Mouse (Mus musculus): ENCODE results near the gene Zfp609. TPM values are rescaled to one million over a fixed set of nuclear protein-coding genes. Genes with fewer than 3 reads are reported as not detected.

Zfp609 gene
- total and polyA plus RNA-seq, 2 experiments: 2.8 to 4.4 TPM

- WGBS: 2% methylated on average over 3 of the region's 3 CpGs
- Histone ChIP-seq H3K27me3 (ENCODE audit: control insufficient read depth, insufficient read depth, low read length) (no peaks in the 10 kb centered on the region), H3K4me1 (ENCODE audit: control insufficient read depth, insufficient read depth, low read length) (peaks cover 2% of the 10 kb centered on the region; the same call in 1 of the 2 replicates), H3K9ac (ENCODE audit: low read depth, low read length) (no peak overlapping the region), H3K36me3 (ENCODE audit: control insufficient read depth, insufficient read depth, low read length) (no peaks in the 10 kb centered on the region; the same call in 1 of the 2 replicates), H3K27ac (replicated peaks; ENCODE audit: insufficient read depth, low read depth, low read length) (no peak overlapping the region), H3K4me3 (ENCODE audit: insufficient read depth, low read depth, low read length) (no peak overlapping the region), H3K79me2 (ENCODE audit: control insufficient read depth, insufficient read depth, low read length) (no peaks in the 10 kb centered on the region)
- DNase-seq (ENCODE audit: extremely low read depth, low read depth, low spot score): peak; percentile 35
- TF ChIP-seq CTCF (IDR thresholded peaks at IDR 0.05; ENCODE audit: low read depth, low read length): peak; percentile 89
- no peak for TF ChIP-seq POLR2A (IDR thresholded peaks at IDR 0.05; ENCODE audit: extremely low read depth, insufficient read depth, low read length)
These were observed 163.2 kb downstream of the Zfp609 start for GRCm38 (mm10) chr9:65664163-65664562.

DNA sequence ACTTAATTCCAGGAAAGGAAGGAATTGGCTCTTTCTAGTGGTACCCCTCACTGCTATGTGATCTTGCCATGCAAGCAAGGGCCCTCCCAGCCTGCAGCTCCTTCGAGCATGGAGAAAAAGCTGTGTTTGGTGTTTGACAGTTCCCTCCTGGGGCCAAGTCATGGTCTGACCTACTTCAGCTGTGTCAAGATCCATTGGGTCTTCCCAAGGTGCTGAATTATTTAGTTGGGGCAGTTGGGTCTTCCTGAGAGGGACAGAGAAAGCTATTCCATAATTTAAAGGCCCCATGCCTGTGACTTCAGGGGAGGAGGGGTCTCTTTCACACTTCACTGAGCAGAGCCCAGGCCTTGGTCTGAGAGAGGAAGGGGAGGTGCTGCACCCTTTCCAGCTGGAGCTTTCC, 165.9 kb downstream of the Zfp609 start:
- Histone ChIP-seq H3K27ac (replicated peaks; ENCODE audit: insufficient read depth, low read depth, low read length) (no peak overlapping the region), H3K79me2 (ENCODE audit: control insufficient read depth, insufficient read depth, low read length) (no peaks in the 10 kb centered on the region), H3K4me1 (ENCODE audit: control insufficient read depth, insufficient read depth, low read length) (peaks cover 2% of the 10 kb centered on the region; the same call in 1 of the 2 replicates), H3K36me3 (ENCODE audit: control insufficient read depth, insufficient read depth, low read length) (peaks cover 4% of the 10 kb centered on the region), H3K27me3 (ENCODE audit: control insufficient read depth, insufficient read depth, low read length) (no peaks in the 10 kb centered on the region), H3K4me3 (ENCODE audit: insufficient read depth, low read depth, low read length) (no peak overlapping the region), H3K9ac (ENCODE audit: low read depth, low read length) (no peak overlapping the region)
- TF ChIP-seq CTCF (IDR thresholded peaks at IDR 0.05; ENCODE audit: low read depth, low read length): no peak
- no peak for TF ChIP-seq POLR2A (IDR thresholded peaks at IDR 0.05; ENCODE audit: extremely low read depth, insufficient read depth, low read length)
- 90% methylated on average over 1 of the region's 1 CpGs for WGBS
- no peak for DNase-seq (ENCODE audit: extremely low read depth, low read depth, low spot score)

DNA sequence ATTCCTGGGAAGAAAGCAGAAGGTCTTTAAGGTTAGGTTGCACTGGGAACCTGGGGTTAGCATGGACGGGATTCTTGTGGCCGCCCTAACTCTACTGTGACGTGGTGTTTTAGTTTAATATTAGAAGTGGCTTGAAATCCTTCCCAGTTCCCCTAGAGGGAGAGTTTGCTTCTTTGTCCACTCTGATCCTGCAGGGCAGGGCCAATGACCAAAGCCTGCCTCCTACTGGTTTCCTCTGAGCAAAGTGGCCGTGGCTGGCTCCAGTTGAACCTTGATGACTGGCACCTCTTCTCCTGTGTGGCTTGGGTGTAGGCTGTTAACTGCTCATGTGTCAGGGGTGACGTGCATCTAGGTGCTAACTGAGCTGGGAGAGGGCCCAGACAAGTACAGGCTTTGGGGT, 166.3 kb downstream of the Zfp609 start:
- TF ChIP-seq POLR2A (IDR thresholded peaks at IDR 0.05; ENCODE audit: extremely low read depth, insufficient read depth, low read length): no peak
- TF ChIP-seq CTCF (IDR thresholded peaks at IDR 0.05; ENCODE audit: low read depth, low read length): peak; percentile 63
- Histone ChIP-seq H3K27me3 (ENCODE audit: control insufficient read depth, insufficient read depth, low read length) (no peaks in the 10 kb centered on the region), H3K4me1 (ENCODE audit: control insufficient read depth, insufficient read depth, low read length) (no peaks in the 10 kb centered on the region), H3K4me3 (ENCODE audit: insufficient read depth, low read depth, low read length) (no peak overlapping the region), H3K27ac (replicated peaks; ENCODE audit: insufficient read depth, low read depth, low read length) (no peak overlapping the region), H3K9ac (ENCODE audit: low read depth, low read length) (no peak overlapping the region), H3K79me2 (ENCODE audit: control insufficient read depth, insufficient read depth, low read length) (no peaks in the 10 kb centered on the region), H3K36me3 (ENCODE audit: control insufficient read depth, insufficient read depth, low read length) (peaks cover 4% of the 10 kb centered on the region)
- 57% methylated on average over 5 of the region's 5 CpGs for WGBS
- DNase-seq (ENCODE audit: extremely low read depth, low read depth, low spot score): peak; percentile 42

- 80% methylated on average over 3 of the region's 3 CpGs for WGBS
- TF ChIP-seq POLR2A (IDR thresholded peaks at IDR 0.05; ENCODE audit: extremely low read depth, insufficient read depth, low read length): no peak
- no peak for TF ChIP-seq CTCF (IDR thresholded peaks at IDR 0.05; ENCODE audit: low read depth, low read length)
These were observed 170.1 kb downstream of the Zfp609 start for GRCm38 (mm10) chr9:65657218-65657617.

DNA sequence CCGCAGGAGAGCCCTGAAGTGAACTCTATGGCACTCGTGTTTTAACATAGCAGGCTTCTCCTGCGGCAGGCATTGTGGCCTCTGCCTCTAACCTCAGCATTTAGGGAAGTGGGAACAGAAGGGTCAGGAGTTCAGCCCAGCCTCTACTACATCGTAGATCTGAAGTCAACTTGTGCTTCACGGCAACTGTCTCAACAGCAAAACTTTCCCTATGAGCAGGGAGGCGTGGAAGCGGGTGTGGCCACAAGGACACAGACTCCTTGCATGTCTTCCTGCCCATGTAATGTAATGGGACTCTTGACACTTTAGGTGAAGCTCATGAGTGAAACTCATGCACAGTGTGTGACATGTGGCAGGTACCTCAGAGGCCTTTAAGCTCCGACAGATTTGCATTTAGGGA, 171.8 kb downstream of the Zfp609 start:
- Histone ChIP-seq H3K27ac (replicated peaks; ENCODE audit: insufficient read depth, low read depth, low read length) (no peak overlapping the region), H3K4me3 (ENCODE audit: insufficient read depth, low read depth, low read length) (no peak overlapping the region), H3K9ac (ENCODE audit: low read depth, low read length) (no peak overlapping the region), H3K79me2 (ENCODE audit: control insufficient read depth, insufficient read depth, low read length) (no peaks in the 10 kb centered on the region), H3K36me3 (ENCODE audit: control insufficient read depth, insufficient read depth, low read length) (peaks cover 4% of the 10 kb centered on the region), H3K27me3 (ENCODE audit: control insufficient read depth, insufficient read depth, low read length) (no peaks in the 10 kb centered on the region), H3K4me1 (ENCODE audit: control insufficient read depth, insufficient read depth, low read length) (peaks cover 3% of the 10 kb centered on the region; the same call in 1 of the 2 replicates)
- DNase-seq (ENCODE audit: extremely low read depth, low read depth, low spot score): no peak
- WGBS: 84% methylated on average over 8 of the region's 8 CpGs
- TF ChIP-seq CTCF (IDR thresholded peaks at IDR 0.05; ENCODE audit: low read depth, low read length) (no peak), POLR2A (IDR thresholded peaks at IDR 0.05; ENCODE audit: extremely low read depth, insufficient read depth, low read length) (no peak)

More at GRCm38 (mm10) chr9:65657218-65657617, 170.1 kb downstream of the Zfp609 start:
- Histone ChIP-seq H3K79me2 (ENCODE audit: control insufficient read depth, insufficient read depth, low read length) (no peaks in the 10 kb centered on the region), H3K27me3 (ENCODE audit: control insufficient read depth, insufficient read depth, low read length) (no peaks in the 10 kb centered on the region), H3K9ac (ENCODE audit: low read depth, low read length) (no peak overlapping the region), H3K27ac (replicated peaks; ENCODE audit: insufficient read depth, low read depth, low read length) (no peak overlapping the region), H3K4me3 (ENCODE audit: insufficient read depth, low read depth, low read length) (no peak overlapping the region), H3K36me3 (ENCODE audit: control insufficient read depth, insufficient read depth, low read length) (peaks cover 4% of the 10 kb centered on the region), H3K4me1 (ENCODE audit: control insufficient read depth, insufficient read depth, low read length) (peaks cover 3% of the 10 kb centered on the region; the same call in 1 of the 2 replicates)
- DNase-seq (ENCODE audit: extremely low read depth, low read depth, low spot score): no peak

DNA sequence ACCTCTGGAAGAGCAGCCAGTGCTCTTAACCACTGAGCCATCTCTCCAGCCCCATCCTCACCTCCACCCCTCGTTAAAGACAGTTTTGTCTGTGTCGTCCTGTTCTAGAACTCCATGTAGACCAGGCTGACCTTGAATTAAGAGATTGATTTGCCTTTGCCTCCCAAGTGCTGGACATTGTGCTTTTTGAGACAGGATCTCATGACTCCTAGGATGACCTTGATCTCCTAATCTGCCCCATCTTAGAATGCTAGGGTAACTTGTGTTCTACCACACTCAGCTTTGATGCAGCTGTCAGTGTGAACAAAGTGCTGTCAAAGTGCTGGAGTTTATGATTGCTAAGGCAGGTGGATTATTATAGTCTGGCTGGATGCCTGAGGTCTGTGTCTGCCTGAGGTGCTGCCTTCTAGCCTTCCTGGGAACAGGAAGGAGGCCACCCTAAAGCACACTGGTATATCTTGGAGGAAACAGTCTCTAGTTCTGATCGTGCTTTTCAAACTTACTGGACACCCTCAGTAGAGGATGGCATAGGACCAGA, 172.6 kb downstream of the Zfp609 start:
- no peak for TF ChIP-seq CTCF (IDR thresholded peaks at IDR 0.05; ENCODE audit: low read depth, low read length)
- no peak for TF ChIP-seq POLR2A (IDR thresholded peaks at IDR 0.05; ENCODE audit: extremely low read depth, insufficient read depth, low read length)
- no peaks in the 10 kb centered on the region for H3K27me3 ChIP-seq (ENCODE audit: control insufficient read depth, insufficient read depth, low read length)
- H3K4me1 ChIP-seq (ENCODE audit: control insufficient read depth, insufficient read depth, low read length): peaks cover 3% of the 10 kb centered on the region; the same call in 1 of the 2 replicates
- no peaks in the 10 kb centered on the region for H3K79me2 ChIP-seq (ENCODE audit: control insufficient read depth, insufficient read depth, low read length)
- no peak overlapping the region for H3K27ac ChIP-seq (replicated peaks; ENCODE audit: insufficient read depth, low read depth, low read length)
- no peak overlapping the region for H3K4me3 ChIP-seq (ENCODE audit: insufficient read depth, low read depth, low read length)
- WGBS: 83% methylated on average over 3 of the region's 3 CpGs
- no peak for DNase-seq (ENCODE audit: extremely low read depth, low read depth, low spot score)
- H3K9ac ChIP-seq (ENCODE audit: low read depth, low read length): no peak overlapping the region
- peaks cover 4% of the 10 kb centered on the region for H3K36me3 ChIP-seq (ENCODE audit: control insufficient read depth, insufficient read depth, low read length)
